Mouse (Mus musculus) lung, postnatal 36 days (tissue): ENCODE results near the gene Gas2l1.

Experiments used
- DNase-seq: peaks from one replicate; pipeline ENCODE4 v3.0.0; 2022; ENCODE audit warnings: mixed read lengths

Gene Gas2l1

GRCm38 (mm10) chr11:5041144-5041780 is 23.9 kb downstream of the Gas2l1 start:
- no peak for DNase-seq

DNA sequence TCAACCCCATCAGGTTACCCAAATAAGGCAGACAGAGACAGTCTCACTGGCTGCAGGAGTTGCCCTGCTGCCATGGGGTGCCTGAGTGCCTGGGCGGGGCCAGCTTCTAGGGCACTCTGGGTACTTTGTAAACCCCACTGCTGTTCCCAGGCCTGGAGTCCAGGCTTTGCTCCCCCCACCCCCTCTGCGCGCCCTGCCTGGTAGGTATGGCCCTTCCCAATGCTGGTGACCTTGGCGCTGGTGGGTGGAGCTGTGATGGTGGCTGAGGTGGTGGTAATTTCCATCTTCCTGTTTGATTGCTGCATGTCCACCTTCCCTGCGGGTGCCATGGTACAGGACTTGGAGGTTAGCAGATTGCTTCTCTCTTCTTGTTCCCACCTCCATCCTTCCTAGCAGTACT is 24.5 kb downstream of the Gas2l1 start:
- DNase-seq, result no peak

- DNase-seq, result no peak
Observed at GRCm38 (mm10) chr11:5037146-5037854, 27.8 kb downstream of the Gas2l1 start.

GRCm38 (mm10) chr11:5035421-5035820 is 29.7 kb downstream of the Gas2l1 start:
- no peak for DNase-seq

GRCm38 (mm10) chr11:5033136-5033535 is 32.0 kb downstream of the Gas2l1 start:
- no peak for DNase-seq

GRCm38 (mm10) chr11:5032706-5033105 is 32.4 kb downstream of the Gas2l1 start:
- no peak for DNase-seq

DNA sequence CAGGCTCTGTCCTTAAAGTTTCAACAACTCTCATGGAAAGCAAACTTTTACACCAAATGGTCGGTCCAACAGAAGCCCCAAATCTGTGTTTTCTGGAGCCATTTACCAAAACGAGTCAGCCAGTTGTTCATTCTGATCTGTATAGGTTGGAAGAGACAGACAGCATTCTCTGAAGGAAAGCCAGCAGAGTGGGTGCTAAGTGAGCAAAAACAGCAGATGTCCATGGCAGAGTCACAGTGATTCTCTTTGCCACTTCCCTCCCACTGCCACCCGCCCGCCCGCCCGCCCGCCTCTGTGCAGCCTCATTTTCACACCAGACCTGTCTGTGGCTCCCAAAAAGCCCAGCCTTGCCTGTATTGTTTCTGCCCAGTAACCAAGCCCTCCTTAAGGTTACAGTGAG is 36.9 kb downstream of the Gas2l1 start:
- no peak for DNase-seq

DNA sequence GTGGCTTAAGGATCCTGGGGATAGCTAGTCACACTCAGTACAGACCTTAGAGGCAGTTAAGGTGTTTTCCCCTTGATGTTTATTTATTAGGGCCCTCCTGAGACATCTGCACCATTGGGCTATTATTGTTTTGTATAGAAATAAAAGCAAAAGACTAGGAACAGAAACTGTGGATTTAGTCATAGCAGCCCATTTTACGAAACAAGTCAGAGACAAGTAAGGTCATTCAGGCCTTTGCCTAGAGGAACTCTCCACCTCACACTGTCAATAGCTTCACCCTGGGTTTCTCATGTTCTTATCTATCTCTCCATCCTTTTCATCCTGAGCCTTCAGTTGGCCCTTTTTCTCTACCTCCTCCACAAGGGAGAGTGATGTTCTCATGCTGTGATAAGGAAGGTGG is 40.0 kb downstream of the Gas2l1 start:
- DNase-seq, result no peak

- DNase-seq, result no peak
Observed at GRCm38 (mm10) chr11:5017506-5017905, 47.6 kb downstream of the Gas2l1 start.

DNA sequence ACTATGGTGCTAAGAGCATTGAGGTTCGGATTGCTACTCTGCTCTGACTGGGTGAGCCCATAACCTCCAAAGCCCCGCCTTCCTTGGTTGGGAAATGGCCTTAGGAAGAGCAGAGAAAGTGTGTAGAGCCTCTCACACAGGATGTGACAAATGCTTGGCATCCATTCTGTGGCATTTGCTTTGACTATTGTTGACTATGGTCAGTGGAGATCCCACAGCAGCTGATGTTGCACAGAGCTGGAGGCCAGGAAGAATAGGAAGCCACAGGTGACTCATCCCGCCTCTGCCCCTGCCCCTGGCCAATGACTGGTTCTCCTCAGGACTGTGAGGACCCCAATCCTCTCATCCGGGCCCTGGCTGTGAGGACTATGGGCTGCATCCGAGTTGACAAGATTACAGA is 48.8 kb downstream of the Gas2l1 start:
- DNase-seq, result no peak

DNA sequence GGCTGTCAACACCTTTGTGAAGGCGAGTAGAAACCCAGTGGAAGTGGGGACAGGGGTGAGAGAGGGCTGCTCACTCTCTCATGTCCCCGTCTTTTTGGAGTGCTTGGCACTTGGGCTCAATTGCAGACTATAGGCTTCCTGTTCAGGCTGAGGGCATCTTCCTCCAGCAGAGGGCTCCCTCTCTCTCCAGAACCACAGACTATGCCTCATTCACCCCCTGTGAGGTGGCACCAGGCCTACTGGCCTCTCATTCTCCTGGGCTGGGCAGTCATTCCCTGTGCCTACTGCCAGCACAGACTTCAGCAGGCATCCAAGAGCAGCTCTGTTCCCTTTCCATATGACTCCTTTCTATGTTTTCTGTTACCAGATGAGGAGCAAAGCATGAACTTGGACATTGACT is 49.4 kb downstream of the Gas2l1 start:
- peak; percentile 88 for DNase-seq

DNA sequence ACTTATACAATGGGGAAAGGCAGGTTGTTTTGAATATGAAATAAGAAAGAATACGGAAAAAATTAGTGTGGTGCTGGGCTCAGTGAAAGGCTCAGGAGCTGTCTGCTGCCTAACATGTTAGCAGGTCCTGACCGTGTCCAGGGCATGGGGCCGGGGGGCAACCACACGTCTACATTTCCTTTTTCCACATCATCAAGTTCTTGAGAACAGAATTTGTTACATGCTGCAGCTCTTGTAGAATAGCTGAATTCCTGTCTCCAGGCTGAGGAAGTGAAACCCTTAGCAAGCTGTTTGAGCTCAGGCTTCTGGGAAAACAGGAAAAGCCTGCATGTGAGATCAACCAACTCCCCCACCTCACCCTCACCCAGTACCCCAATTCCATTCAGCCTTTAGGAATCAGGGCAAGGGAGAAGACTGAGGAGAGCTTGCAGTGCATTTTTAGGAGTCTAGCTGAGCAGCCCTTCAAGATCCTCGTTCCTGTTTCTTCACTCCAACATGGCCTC is 52.9 kb downstream of the Gas2l1 start:
- no peak for DNase-seq

DNA sequence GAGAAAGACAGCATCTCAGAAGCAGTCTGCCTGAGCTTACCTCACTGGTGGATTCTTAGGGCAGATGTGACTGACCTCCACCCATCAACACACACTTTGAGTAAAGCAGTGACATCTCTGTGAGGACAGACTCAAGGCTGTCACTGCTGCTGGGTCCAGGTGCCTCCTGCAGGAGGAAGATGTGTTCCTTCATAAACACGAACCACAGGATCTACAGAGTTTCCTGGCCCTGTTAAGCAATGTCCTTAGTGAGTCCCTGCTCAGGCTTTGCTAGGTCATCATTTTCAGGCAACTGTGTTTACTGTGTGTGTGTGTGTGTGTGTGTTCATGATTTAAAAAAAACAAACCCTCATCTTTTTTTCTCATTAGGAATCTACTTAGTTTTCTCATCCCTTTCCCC is 53.6 kb downstream of the Gas2l1 start:
- DNase-seq, result no peak

GRCm38 (mm10) chr11:5010205-5010604 is 54.9 kb downstream of the Gas2l1 start:
- no peak for DNase-seq

DNA sequence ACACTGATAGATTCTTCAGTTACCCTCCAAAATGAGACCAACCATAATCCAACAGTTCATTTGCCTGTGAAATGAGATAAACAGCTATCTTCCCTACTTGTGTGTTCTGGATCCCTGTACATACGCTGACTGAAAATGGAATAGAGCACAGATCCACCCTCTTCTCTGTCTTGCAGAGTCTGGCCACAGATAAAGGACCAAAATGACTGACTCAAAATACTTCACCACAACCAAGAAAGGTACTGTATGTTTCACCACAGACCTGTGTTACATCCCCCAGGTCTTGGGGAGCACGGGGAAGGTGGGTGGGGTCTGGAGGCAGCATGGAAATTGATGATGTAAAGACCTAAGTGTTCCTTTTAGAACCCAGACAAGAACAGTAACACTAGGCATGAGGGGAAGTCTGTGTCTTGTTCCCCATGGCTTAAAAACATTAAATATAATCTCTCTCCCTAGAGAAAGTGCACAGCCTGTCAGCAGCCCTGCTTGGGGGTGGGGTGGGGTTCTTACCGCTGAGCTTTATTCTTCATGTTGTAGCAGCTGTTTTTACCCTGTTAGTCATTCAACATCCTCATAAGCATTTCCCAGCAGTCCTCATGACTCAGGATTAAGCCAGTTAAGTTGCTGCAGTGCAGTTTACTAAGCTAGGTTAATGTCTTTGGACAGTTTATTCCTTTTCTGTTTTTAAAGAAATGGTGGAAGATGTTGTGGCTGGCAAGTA is 55.6 kb downstream of the Gas2l1 start:
- no peak for DNase-seq

GRCm38 (mm10) chr11:5008867-5009266 is 56.3 kb downstream of the Gas2l1 start:
- DNase-seq, result no peak

- DNase-seq, result peak; percentile 36
Observed at GRCm38 (mm10) chr11:5007186-5007585, 57.9 kb downstream of the Gas2l1 start.

DNA sequence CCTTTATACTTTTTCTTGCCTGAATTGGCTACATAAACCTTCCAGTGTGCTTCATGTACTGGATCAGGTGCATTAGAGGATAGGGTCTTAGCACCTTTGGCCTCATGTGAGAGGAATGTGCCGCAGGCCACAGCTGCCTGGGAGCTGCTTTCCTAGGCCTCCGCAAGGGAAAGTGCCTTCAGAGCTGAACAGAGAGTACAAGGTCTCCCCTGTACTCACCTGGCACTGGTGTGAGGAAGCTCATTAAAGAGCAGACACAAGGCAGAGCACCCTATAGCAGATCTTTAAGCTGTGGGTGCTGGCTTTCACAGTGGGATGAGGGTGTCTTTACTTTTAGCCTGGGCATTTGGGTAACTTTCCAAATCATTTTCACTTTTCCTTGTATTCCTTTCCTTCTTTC is 59.6 kb downstream of the Gas2l1 start:
- no peak for DNase-seq
